Mouse (Mus musculus): ENCODE results near the gene Acadsb.

Gene Acadsb

GRCm38 (mm10) chr7:131456714-131457113 lies 46.3 kb downstream of the Acadsb start:
- ATAC-seq (ENCODE audit: insufficient number of reproducible peaks, low FRiP score, low TSS enrichment): no peak

DNA sequence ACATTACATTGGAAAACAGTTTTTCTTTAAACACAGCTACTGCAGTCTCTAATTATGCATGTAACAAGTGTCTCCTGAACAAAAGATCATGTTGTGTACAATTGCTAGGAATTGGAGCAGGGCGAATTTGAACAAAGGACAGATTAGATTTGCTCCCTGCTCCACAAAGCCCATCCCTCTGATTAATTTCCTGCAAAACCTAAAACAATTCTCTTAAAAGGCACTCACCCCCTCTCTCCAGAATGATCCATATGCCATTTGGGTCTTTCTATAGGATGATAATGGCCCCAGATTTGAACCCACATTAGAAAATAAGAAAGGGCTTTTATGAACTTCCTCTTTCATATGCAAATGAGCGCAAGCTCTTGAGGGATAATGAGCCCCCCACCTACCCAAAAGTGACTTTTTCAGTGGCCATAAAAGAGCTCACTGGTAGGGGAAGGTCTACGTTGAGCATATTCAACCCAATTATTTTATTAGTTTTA lies 54.8 kb downstream of the Acadsb start:
- no peak for ATAC-seq (ENCODE audit: insufficient number of reproducible peaks, low FRiP score, low TSS enrichment)

DNA sequence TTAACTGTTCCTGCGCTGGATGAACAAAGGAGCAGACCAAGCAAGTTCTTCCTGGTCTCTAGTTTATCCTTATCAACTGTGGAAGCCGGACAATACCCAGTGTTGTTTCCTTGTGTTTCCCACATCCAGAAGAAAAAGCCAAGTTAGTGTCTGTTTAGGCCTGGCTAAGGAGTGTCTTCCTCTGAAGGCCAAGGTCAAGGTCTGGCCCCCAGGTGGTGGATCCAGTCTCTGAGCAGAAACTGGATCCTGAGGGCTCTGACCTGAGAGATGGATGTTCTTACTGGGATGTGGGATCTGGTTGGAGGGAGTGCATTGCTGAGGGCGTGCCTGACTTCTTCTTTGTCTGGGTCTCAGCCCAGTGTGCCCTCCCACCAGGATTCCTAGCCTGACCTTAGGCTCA lies 55.3 kb downstream of the Acadsb start:
- ATAC-seq (ENCODE audit: insufficient number of reproducible peaks, low FRiP score, low TSS enrichment): no peak

GRCm38 (mm10) chr7:131467312-131467711 lies 56.9 kb downstream of the Acadsb start:
- no peak for ATAC-seq (ENCODE audit: insufficient number of reproducible peaks, low FRiP score, low TSS enrichment)

DNA sequence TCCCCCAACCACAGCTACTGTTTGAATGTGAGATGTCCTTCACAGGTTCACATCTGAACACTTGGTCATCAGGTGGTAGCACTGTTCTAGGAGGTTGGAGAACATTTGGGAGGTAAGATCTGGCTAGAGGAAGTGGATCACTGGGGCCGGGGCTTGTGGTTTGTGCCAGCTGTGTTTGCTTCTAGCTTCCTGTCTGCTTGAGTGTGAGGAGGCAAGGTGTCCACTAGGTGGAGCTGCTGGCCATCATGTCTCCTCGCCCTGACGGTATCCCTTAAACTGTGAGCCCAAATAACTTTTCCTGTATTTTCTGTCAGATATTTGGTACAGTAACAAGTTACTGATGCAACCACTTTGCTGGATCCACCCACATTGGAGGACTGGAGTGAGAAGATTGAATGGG lies 59.1 kb downstream of the Acadsb start:
- no peak for ATAC-seq (ENCODE audit: insufficient number of reproducible peaks, low FRiP score, low TSS enrichment)

DNA sequence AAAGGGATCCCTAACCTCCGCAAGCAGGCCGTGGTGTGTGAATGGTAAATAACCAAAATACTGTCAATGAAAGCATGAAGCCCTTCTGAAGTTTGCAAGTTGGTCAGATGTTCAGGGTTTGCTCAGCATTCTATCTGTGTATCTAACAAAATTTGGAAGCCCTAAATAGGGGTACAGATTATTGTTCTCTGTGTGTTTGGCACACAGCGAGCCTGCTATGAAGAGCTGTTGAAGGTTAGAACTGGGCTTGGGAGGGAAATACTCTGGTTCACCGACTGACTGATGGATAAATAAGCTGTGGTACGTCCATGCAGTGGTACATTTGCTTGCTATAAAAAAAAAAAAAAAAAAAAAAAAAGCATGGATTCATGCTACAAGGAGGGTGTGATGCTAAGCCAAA lies 61.1 kb downstream of the Acadsb start:
- no peak for ATAC-seq (ENCODE audit: insufficient number of reproducible peaks, low FRiP score, low TSS enrichment)

- no peak for ATAC-seq (ENCODE audit: insufficient number of reproducible peaks, low FRiP score, low TSS enrichment)
Observed at GRCm38 (mm10) chr7:131477140-131477539, 66.7 kb downstream of the Acadsb start.

DNA sequence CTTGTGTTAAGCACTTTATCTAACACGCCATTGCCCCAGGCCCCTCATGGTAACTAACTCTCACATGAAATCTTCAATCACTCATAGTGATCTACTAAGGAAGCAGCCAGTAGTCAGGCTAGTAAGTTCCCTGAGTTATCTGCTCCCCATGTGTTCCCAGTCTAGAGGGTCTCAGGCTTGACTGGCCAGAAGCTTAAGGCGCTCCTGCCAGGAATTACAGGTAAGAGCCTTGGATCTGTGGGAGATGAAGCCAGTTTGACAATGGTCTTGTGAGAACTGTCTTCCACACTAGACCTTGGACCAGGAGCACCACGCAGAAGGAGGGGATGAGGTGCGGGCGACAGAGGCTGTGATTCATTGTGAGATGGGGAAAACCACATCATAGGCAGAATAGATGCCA lies 68.0 kb downstream of the Acadsb start:
- ATAC-seq (ENCODE audit: insufficient number of reproducible peaks, low FRiP score, low TSS enrichment): no peak

All from cerebellum, adult (tissue).